Mouse (Mus musculus): ENCODE data around the gene Cpxm1. TPM values are rescaled to one million over a fixed set of nuclear protein-coding genes. Genes with fewer than 3 reads are reported as not detected.
"Not testable (repeated sequence)": the region's sequence is repeated elsewhere in the genome, so short reads cannot be mapped to it uniquely, and the experiment has no call there.

Cpxm1 gene
- total RNA-seq, 4 experiments from 2014 or later = 6.9 to 9.2 (median 7.9) TPM

GRCm38 (mm10) chr2:130404939-130405338 lies 7.6 kb upstream of the Cpxm1 start, which contains the start of the genes Gm28372 and 1700020A23Rik:
TSS of gene Gm28372 (plus strand) at chr2:130405239.
TSS of gene 1700020A23Rik (plus strand) at chr2:130405259.
- DNase-seq (ENCODE audit: low spot score in 2 of 2) = no peak

- no peak for DNase-seq (ENCODE audit: low spot score in 2 of 2)
Measured at GRCm38 (mm10) chr2:130401891-130402290, 4.5 kb upstream of the Cpxm1 start.

- DNase-seq (ENCODE audit: low spot score in 2 of 2) = no peak
Measured at GRCm38 (mm10) chr2:130400046-130400445, 2.7 kb upstream of the Cpxm1 start.

- peak in 1 of 2 experiments; percentile 6 for DNase-seq (ENCODE audit: low spot score in 2 of 2)
Measured at GRCm38 (mm10) chr2:130398091-130398490, 717 bp upstream of the Cpxm1 start.

- no peak for DNase-seq (ENCODE audit: low spot score in 2 of 2)
Measured at GRCm38 (mm10) chr2:130395696-130396095, 1.7 kb downstream of the Cpxm1 start.

GRCm38 (mm10) chr2:130392836-130393235 lies 4.5 kb downstream of the Cpxm1 start:
- no peak for DNase-seq (ENCODE audit: low spot score in 2 of 2)

GRCm38 (mm10) chr2:130390993-130391625 lies 6.3 kb downstream of the Cpxm1 start:
- DNase-seq (ENCODE audit: low spot score in 2 of 2) = no peak

- DNase-seq (ENCODE audit: low spot score in 2 of 2) = no peak
Measured at GRCm38 (mm10) chr2:130388796-130389195, 8.6 kb downstream of the Cpxm1 start.

- no peak for DNase-seq (ENCODE audit: low spot score in 2 of 2)
Measured at GRCm38 (mm10) chr2:130386212-130386611, 11.2 kb downstream of the Cpxm1 start.

GRCm38 (mm10) chr2:130383895-130384294 lies 13.5 kb downstream of the Cpxm1 start:
- DNase-seq (ENCODE audit: low spot score in 2 of 2) = no peak

- DNase-seq (ENCODE audit: low spot score in 2 of 2) = no peak
Measured at GRCm38 (mm10) chr2:130383205-130383604, 14.2 kb downstream of the Cpxm1 start.

- DNase-seq (ENCODE audit: low spot score in 2 of 2) = no peak
Measured at GRCm38 (mm10) chr2:130374951-130375350, 22.4 kb downstream of the Cpxm1 start.

- not testable (repeated sequence) for DNase-seq (ENCODE audit: low spot score in 2 of 2)
Measured at GRCm38 (mm10) chr2:130373026-130373425, 24.3 kb downstream of the Cpxm1 start.

GRCm38 (mm10) chr2:130367386-130367785 lies 30.0 kb downstream of the Cpxm1 start:
- DNase-seq (ENCODE audit: low spot score in 2 of 2) = no peak

- DNase-seq (ENCODE audit: low spot score in 2 of 2) = no peak
Measured at GRCm38 (mm10) chr2:130365211-130366094, 31.9 kb downstream of the Cpxm1 start.

GRCm38 (mm10) chr2:130362511-130363026 lies 34.8 kb downstream of the Cpxm1 start:
- peak in 1 of 2 experiments; percentile 27 for DNase-seq (ENCODE audit: low spot score in 2 of 2)

GRCm38 (mm10) chr2:130358852-130359251 lies 38.5 kb downstream of the Cpxm1 start:
- no peak for DNase-seq (ENCODE audit: low spot score in 2 of 2)

GRCm38 (mm10) chr2:130357551-130357950 lies 39.8 kb downstream of the Cpxm1 start:
- no peak for DNase-seq (ENCODE audit: low spot score in 2 of 2)

- no peak for DNase-seq (ENCODE audit: low spot score in 2 of 2)
Measured at GRCm38 (mm10) chr2:130353889-130354288, 43.5 kb downstream of the Cpxm1 start.

- no peak for DNase-seq (ENCODE audit: low spot score in 2 of 2)
Measured at GRCm38 (mm10) chr2:130353411-130353810, 44.0 kb downstream of the Cpxm1 start.

GRCm38 (mm10) chr2:130351758-130352339 lies 45.5 kb downstream of the Cpxm1 start:
- peak in 1 of 2 experiments; percentile 19 for DNase-seq (ENCODE audit: low spot score in 2 of 2)

- no peak for DNase-seq (ENCODE audit: low spot score in 2 of 2)
Measured at GRCm38 (mm10) chr2:130350376-130350775, 47.0 kb downstream of the Cpxm1 start.
